Mouse (Mus musculus): Measurements from ENCODE around the gene Fsd1l.
"Not testable (repeated sequence)": the region's sequence is repeated elsewhere in the genome, so short reads cannot be mapped to it uniquely, and the experiment has no call there.

The Fsd1l gene

GRCm38 (mm10) chr4:53628924-53629323 lies 2.3 kb upstream of the Fsd1l start:
- no peak for DNase-seq (ENCODE audit: low spot score)

DNA sequence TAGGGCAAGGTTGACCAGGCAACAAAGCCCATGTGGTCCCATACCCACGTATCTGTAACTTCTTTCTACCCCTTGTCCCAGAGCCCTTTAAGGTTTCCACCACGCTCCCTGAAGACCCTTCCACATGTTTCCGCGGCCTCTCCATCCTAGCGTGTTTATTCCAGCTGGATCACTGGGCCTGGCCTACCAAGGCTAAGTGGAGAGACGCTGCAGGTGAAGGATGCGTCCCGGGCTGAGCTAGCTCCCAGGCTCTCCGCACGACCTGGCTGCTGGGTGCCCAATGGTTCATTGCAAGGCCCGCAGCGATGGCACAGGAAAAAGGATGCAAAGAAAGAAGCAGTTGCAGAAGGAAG lies 332 bp upstream of the Fsd1l start:
- no peak for DNase-seq (ENCODE audit: low spot score)

DNA sequence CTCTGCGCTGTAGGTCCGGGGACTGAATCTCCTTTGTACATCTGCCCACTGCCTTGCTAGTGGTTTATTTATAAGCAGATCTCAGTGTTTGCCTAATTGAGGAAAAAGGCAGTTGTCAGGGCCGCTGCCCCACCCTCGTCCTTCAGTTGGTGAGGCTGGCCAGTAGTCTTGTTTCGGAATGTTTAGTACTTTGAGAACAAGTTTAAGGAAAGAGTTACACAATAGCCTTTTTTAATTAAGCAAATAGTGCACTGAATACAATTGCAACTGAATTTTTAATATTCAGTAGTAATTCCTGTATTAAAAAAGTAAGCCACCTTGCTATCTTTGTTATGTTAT lies 709 bp downstream of the Fsd1l start:
- DNase-seq (ENCODE audit: low spot score) = no peak

- DNase-seq (ENCODE audit: low spot score) = no peak
These were observed 4.1 kb downstream of the Fsd1l start for GRCm38 (mm10) chr4:53635336-53635735.

- no peak for DNase-seq (ENCODE audit: low spot score)
These were observed 6.1 kb downstream of the Fsd1l start for GRCm38 (mm10) chr4:53637269-53637909.

DNA sequence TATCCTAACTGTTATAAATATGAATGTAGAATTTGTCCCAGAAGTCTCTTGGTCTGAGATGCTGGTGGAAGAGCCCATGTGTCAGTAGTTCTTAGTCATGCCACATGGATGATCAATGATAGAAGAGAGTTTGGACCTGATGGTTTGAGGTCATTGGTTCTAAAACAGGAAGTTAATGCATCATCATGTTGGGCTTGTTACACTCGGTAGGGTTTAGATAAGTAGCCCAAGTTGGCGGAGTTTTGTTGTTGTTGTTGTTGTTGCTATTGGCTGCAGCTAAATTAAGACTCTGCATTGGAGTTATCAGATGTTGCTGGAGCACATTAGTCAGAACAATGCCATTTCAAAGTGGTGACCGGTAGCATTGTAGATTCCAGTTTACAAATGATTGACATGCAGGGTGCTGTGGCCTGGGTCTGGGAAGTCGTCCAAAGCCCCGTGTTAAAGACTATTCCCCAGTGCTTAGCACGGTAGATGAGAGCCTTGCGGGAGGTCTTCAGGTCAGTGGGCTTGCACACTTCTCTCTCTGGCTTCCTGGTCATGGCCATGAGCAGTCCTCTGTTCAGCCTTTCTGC lies 7.4 kb downstream of the Fsd1l start:
- no peak for DNase-seq (ENCODE audit: low spot score)

- no peak for DNase-seq (ENCODE audit: low spot score)
These were observed 26.8 kb downstream of the Fsd1l start for GRCm38 (mm10) chr4:53658029-53658428.

GRCm38 (mm10) chr4:53660711-53661110 lies 29.4 kb downstream of the Fsd1l start:
- DNase-seq (ENCODE audit: low spot score) = no peak

DNA sequence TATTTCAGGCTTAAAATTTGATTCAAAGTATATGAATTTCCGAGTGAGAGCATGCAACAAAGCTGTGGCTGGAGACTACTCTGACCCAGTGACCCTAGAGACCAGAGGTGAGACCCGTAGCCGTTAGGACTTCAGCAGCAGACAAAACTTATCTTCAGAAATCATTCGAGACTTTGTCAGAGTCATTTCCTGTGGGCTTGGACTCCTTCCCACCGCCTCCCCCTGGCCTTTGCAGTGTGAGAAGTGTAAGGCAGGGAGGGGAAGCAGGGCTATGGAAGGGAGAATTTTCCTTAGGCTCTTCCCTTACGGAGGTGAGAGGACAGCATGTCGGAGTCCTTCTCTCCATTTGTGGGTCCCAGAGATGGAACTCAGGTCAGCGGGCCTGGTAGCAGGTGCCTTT lies 50.8 kb downstream of the Fsd1l start:
- DNase-seq (ENCODE audit: low spot score) = no peak

DNA sequence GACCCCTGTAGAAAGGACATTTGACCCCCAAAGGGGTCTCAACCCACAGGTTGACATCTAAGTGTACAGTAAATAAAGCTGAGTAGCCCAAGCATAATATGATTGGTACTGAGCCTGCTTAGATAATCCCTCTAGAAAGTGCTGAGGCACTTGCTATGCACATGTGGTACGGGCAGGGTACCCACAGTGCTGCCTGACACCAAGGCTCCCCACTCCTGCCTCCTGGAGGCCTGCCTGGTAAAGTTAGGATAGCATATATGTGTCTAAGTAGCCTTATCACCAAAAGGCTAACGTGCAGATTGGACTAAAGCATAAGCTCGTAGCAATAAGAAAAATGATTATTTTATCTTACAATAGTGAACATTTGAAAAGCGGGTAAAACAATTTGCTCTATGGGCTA lies 57.7 kb downstream of the Fsd1l start:
- no peak for DNase-seq (ENCODE audit: low spot score)

DNA sequence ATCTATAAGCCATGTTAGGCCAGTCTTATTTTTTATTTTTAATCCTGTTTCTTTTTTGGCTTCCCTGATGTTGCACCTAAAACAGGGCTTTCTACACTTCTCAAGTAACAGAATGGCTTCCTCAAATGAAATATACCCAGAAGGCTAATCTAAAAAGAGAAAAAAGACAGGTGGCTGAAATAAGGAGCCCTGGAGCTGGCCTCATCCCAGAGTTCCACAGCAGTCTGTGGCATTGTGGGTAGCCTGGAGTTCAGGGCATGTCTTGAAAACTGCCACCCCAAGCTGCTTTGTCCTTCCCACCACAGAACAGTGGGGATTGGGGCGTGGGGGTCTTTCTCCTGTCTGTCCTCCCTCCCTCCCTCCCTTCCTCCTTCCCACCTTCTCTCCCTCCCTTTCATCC lies 60.1 kb downstream of the Fsd1l start:
- no peak for DNase-seq (ENCODE audit: low spot score)

DNA sequence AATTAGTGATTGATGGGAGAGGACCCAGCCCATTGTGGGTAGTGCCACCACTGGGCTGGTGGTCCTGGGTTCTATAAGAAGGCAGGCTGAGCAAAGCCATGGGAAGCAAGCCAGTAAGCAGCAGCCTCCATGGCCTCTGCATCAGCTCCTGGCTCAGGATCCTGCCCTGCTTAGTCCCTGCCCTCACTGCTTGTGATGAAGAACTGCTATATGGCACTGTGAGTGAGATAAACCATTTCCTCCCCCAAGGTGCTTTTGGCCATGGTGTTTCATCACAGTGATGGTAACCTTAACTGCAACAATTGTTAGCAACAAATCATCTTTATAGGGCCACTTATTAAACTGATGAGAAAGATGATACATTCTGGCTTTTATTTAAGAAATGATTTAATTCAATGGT lies 77.9 kb downstream of the Fsd1l start:
- DNase-seq (ENCODE audit: low spot score) = not testable (repeated sequence)

GRCm38 (mm10) chr4:53710021-53710420 lies 78.8 kb downstream of the Fsd1l start:
- no peak for DNase-seq (ENCODE audit: low spot score)

GRCm38 (mm10) chr4:53710555-53711328 lies 79.5 kb downstream of the Fsd1l start:
- no peak for DNase-seq (ENCODE audit: low spot score)

DNA sequence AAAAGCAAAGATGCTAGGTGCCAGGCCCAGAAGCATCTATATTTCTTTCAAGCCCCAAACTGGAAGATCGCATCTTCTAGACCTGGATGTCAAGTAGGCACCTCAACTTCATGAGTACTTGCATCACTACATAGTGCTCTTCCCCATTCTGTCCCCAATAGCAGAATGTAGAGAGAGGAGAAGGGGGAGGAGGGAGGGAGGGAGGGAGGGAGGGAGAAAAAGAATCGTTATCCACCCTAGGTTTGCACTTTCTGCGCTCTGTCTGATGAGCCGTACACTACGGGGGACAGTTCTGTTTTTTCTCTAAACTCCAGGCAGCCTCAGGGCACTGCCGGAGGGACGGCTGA lies 82.4 kb downstream of the Fsd1l start, which contains the start of gene Fktn:
Gene Fktn, plus strand, starts transcription at position 295 of the 347 bp plus-strand sequence.
- DNase-seq (ENCODE audit: low spot score) = no peak

DNA sequence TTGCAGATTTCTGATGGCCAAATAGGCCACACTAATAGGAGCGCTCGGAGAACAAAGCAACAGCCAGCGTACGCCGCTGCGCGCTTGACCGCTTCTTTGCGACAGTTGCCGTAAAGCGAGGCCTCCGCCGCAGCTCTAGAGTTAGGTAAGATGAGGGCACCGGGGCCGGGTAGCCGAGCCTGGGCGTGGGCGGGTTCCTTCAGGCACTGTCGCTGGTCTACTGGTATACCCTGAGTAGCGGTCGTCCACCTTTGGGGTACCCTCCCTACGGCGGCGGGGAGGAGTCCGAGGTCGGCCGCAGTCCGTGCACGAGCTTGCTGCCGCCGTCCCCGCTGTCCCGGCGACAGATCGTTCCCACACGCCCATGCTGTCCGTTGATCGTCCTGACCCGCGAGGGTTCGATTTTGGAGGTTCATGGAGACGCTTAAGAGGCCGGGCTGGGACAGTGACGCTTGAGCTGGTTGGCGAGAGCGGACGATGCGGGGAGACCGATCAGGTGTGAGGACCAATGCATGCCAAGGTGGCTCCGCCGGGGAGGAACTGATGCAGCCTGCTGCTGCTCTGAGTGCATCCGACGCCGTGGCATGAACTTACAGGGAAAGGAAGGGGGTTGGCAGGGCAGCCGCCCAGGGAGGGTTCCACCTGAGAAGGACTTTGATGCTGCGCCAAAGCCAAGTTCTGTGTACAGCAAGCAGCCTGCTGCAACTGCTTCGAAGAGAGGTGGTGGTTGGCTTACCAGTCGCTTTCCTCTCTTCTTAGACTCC lies 83.0 kb downstream of the Fsd1l start:
- DNase-seq (ENCODE audit: low spot score) = peak; percentile 86

GRCm38 (mm10) chr4:53715977-53716376 lies 84.7 kb downstream of the Fsd1l start:
- no peak for DNase-seq (ENCODE audit: low spot score)

GRCm38 (mm10) chr4:53717546-53717945 lies 86.3 kb downstream of the Fsd1l start:
- DNase-seq (ENCODE audit: low spot score) = no peak

DNA sequence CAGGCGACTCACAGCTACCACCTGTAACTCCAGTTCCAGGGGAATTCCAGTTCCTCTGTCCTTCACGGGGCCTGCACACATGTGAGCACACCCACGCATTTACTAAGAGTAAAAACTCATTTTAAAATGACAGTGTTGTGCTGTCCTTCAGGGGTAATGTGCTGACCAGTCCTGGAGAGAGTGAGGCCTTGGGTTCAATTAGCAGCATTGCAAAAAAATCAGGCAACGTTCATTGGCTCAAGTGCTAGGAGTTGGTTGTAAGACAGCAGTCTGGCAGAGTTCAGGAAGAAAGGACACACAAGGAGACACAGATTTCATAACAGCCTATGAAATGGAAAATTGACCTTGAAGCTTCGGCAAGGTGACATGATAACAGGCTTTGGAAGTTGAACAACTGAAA lies 87.0 kb downstream of the Fsd1l start:
- DNase-seq (ENCODE audit: low spot score) = no peak

GRCm38 (mm10) chr4:53722506-53722905 lies 91.2 kb downstream of the Fsd1l start:
- DNase-seq (ENCODE audit: low spot score) = no peak

GRCm38 (mm10) chr4:53726100-53726499 lies 94.8 kb downstream of the Fsd1l start:
- not testable (repeated sequence) for DNase-seq (ENCODE audit: low spot score)

DNA sequence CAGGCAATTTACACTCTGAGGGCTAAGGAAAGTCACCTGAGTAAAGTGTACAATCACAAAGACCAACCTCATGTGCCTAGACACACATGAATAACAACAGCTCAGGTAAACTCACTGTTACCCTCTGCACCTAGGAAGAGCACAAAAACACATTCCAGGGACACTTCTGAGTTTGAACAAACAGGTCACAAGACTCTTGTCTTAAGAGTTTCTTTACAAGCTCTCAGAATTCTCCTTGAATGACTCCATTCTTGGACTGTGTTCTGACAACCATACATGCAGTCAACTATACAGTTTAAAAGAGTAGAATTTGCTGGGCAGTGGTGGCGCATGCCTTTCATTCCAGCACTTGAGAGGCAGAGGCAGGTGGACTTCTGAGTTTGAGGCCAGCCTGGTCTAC lies 96.8 kb downstream of the Fsd1l start:
- no peak for DNase-seq (ENCODE audit: low spot score)

All from ovary, postnatal 36 days (tissue).